Mouse (Mus musculus) kidney, postnatal 4 days (tissue): ENCODE measurements around the gene Usp18.

Source experiments
- DNase-seq, 2 experiments: peaks; one replicate each; pipeline ENCODE4 v3.0.0; 2021; ENCODE audit warnings: mixed read lengths in 2 of 2

The Usp18 gene

DNA sequence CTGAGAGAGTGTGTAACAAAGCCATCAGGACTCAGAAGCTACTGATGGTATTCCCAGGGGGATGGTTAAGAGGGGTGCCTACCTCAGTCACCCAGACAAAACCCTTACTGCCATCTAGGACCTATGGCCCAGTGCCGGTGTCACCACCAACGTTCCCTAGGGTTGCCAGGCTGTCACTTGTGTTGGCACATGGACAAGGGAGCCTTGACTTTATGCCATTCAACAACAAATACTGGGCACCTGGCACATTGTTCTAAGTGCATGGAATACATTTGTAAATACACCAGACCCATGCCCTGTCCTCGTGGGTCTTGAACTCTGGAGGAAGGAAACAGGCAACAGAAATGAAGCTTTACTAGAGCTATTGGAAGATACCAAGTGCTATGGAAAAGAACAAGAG, 59.9 kb downstream of the Usp18 start:
- DNase-seq, result no peak

DNA sequence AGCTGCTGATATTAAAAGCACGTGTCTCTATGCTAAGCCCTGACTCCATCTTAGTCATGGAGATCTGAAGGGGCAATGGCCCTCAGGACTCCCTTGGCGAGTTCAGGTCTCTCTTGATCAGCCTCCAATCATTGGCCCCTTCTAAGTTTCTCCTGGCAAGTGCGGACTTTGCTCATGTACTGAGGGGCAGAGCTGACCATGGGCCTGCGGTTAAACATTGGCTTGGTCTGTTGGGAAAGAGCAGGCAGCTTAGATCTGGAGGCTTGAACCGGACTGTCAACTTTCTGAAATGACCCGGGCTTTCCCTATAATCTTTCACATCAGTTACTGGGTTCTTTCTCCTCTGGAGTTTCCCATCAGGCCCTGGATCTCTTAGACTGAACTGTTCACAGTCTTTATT, 65.3 kb downstream of the Usp18 start:
- peak; percentile 41 to 62 for DNase-seq

DNA sequence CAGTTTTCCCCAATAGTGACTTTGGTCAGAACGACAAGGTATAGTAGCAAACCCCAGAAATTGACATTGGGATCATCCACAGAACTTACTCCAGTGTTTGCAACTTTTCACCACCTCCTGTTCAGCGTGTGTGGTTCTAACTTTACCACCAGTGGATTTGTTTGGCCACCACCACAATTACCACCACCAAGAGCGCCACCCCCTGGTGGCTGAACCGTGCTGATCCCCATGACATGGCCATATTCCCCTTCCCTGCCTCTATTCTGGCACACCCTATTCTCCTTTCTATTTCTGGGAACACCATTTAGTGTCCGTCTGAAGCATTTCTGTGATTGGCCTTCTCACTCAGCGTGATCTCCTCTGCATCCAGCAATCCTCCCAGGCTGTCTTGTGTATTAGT, 73.4 kb downstream of the Usp18 start:
- DNase-seq, result peak in 1 of 2 experiments; percentile 27
